Mouse (Mus musculus): Measurements from ENCODE around the gene Golga4. TPM values are rescaled to one million over a fixed set of nuclear protein-coding genes. Genes with fewer than 3 reads are reported as not detected.

The Golga4 gene
- polyA plus RNA-seq, 1 experiment from 2014 or later, result 38.9 TPM

- no peaks in the 10 kb centered on the region for H3K27me3 ChIP-seq (ENCODE audit: insufficient read depth, low read length)
- no peak overlapping the region for H3K27ac ChIP-seq
- TF ChIP-seq CTCF (IDR thresholded peaks at IDR 0.05; ENCODE audit: low read depth), result no peak
- no peak overlapping the region for H3K9ac ChIP-seq (ENCODE audit: low read depth, low read length)
- no peaks in the 10 kb centered on the region for H3K4me1 ChIP-seq (replicated peaks; ENCODE audit: insufficient read depth, low read length)
- DNase-seq (ENCODE audit: low spot score), result no peak
- no peak overlapping the region for H3K4me3 ChIP-seq (replicated peaks; ENCODE audit: low read depth, low read length)
- 88% methylated on average over 6 of the region's 6 CpGs for WGBS
- no peaks in the 10 kb centered on the region for H3K9me3 ChIP-seq (replicated peaks; ENCODE audit: low read length)
- peaks cover 64% of the 10 kb centered on the region for H3K36me3 ChIP-seq (ENCODE audit: insufficient read depth, low read length)
- no peak for ATAC-seq (replicated peaks; ENCODE audit: low FRiP score, low read depth)
- H3K4me2 ChIP-seq (ENCODE audit: low read length), result no peak overlapping the region
These were observed 63.3 kb downstream of the Golga4 start for GRCm38 (mm10) chr9:118569328-118569727.

- WGBS, result 68% methylated on average over 4 of the region's 4 CpGs
- ATAC-seq (replicated peaks; ENCODE audit: low FRiP score, low read depth) (no peak), DNase-seq (ENCODE audit: low spot score) (no peak)
- Histone ChIP-seq H3K4me2 (ENCODE audit: low read length) (no peak overlapping the region), H3K9ac (ENCODE audit: low read depth, low read length) (no peak overlapping the region), H3K4me1 (replicated peaks; ENCODE audit: insufficient read depth, low read length) (no peaks in the 10 kb centered on the region), H3K4me3 (replicated peaks; ENCODE audit: low read depth, low read length) (no peak overlapping the region), H3K27me3 (ENCODE audit: insufficient read depth, low read length) (no peaks in the 10 kb centered on the region), H3K9me3 (replicated peaks; ENCODE audit: low read length) (no peaks in the 10 kb centered on the region), H3K36me3 (ENCODE audit: insufficient read depth, low read length) (peaks cover 57% of the 10 kb centered on the region), H3K27ac (no peak overlapping the region)
- peak; percentile 36; the same call in 1 of the 2 replicates for TF ChIP-seq CTCF (IDR thresholded peaks at IDR 0.05; ENCODE audit: low read depth)
These were observed 64.8 kb downstream of the Golga4 start for GRCm38 (mm10) chr9:118570865-118571264.

- 88% methylated on average over 4 of the region's 4 CpGs for WGBS
- TF ChIP-seq CTCF (IDR thresholded peaks at IDR 0.05; ENCODE audit: low read depth), result no peak
- Histone ChIP-seq H3K9ac (ENCODE audit: low read depth, low read length) (no peak overlapping the region), H3K9me3 (replicated peaks; ENCODE audit: low read length) (no peaks in the 10 kb centered on the region), H3K4me3 (replicated peaks; ENCODE audit: low read depth, low read length) (no peak overlapping the region), H3K36me3 (ENCODE audit: insufficient read depth, low read length) (peaks cover 53% of the 10 kb centered on the region), H3K4me1 (replicated peaks; ENCODE audit: insufficient read depth, low read length) (no peaks in the 10 kb centered on the region), H3K27me3 (ENCODE audit: insufficient read depth, low read length) (no peaks in the 10 kb centered on the region), H3K27ac (no peak overlapping the region), H3K4me2 (ENCODE audit: low read length) (no peak overlapping the region)
- no peak for DNase-seq (ENCODE audit: low spot score)
- no peak for ATAC-seq (replicated peaks; ENCODE audit: low FRiP score, low read depth)
These were observed 65.6 kb downstream of the Golga4 start for GRCm38 (mm10) chr9:118571701-118572100.

- no peaks in the 10 kb centered on the region for H3K4me1 ChIP-seq (replicated peaks; ENCODE audit: insufficient read depth, low read length)
- DNase-seq (ENCODE audit: low spot score) (no peak), ATAC-seq (replicated peaks; ENCODE audit: low FRiP score, low read depth) (no peak)
- H3K27ac ChIP-seq, result no peak overlapping the region
- 94% methylated on average over 5 of the region's 5 CpGs for WGBS
- H3K36me3 ChIP-seq (ENCODE audit: insufficient read depth, low read length), result peaks cover 44% of the 10 kb centered on the region
- TF ChIP-seq CTCF (IDR thresholded peaks at IDR 0.05; ENCODE audit: low read depth), result no peak
- H3K9ac ChIP-seq (ENCODE audit: low read depth, low read length), result no peak overlapping the region
- no peak overlapping the region for H3K4me2 ChIP-seq (ENCODE audit: low read length)
- no peak overlapping the region for H3K4me3 ChIP-seq (replicated peaks; ENCODE audit: low read depth, low read length)
- no peaks in the 10 kb centered on the region for H3K9me3 ChIP-seq (replicated peaks; ENCODE audit: low read length)
- no peaks in the 10 kb centered on the region for H3K27me3 ChIP-seq (ENCODE audit: insufficient read depth, low read length)
These were observed 68.8 kb downstream of the Golga4 start for GRCm38 (mm10) chr9:118574911-118575310.

GRCm38 (mm10) chr9:118580371-118580770 lies 74.3 kb downstream of the Golga4 start:
- peaks cover 23% of the 10 kb centered on the region; the same call in 1 of the 2 replicates for H3K36me3 ChIP-seq (ENCODE audit: insufficient read depth, low read length)
- no peak overlapping the region for H3K27ac ChIP-seq
- H3K9ac ChIP-seq (ENCODE audit: low read depth, low read length), result no peak overlapping the region
- no peaks in the 10 kb centered on the region for H3K27me3 ChIP-seq (ENCODE audit: insufficient read depth, low read length)
- no peak overlapping the region for H3K4me2 ChIP-seq (ENCODE audit: low read length)
- no peaks in the 10 kb centered on the region for H3K4me1 ChIP-seq (replicated peaks; ENCODE audit: insufficient read depth, low read length)
- no peak for TF ChIP-seq CTCF (IDR thresholded peaks at IDR 0.05; ENCODE audit: low read depth)
- H3K9me3 ChIP-seq (replicated peaks; ENCODE audit: low read length), result no peaks in the 10 kb centered on the region
- H3K4me3 ChIP-seq (replicated peaks; ENCODE audit: low read depth, low read length), result no peak overlapping the region
- DNase-seq (ENCODE audit: low spot score), result no peak
- WGBS, result 78% methylated on average over 6 of the region's 6 CpGs
- ATAC-seq (replicated peaks; ENCODE audit: low FRiP score, low read depth), result no peak

GRCm38 (mm10) chr9:118582757-118583156 lies 76.7 kb downstream of the Golga4 start:
- no peak overlapping the region for H3K4me2 ChIP-seq (ENCODE audit: low read length)
- no peaks in the 10 kb centered on the region for H3K4me1 ChIP-seq (replicated peaks; ENCODE audit: insufficient read depth, low read length)
- H3K27me3 ChIP-seq (ENCODE audit: insufficient read depth, low read length), result no peaks in the 10 kb centered on the region
- peaks cover 12% of the 10 kb centered on the region; the same call in 1 of the 2 replicates for H3K36me3 ChIP-seq (ENCODE audit: insufficient read depth, low read length)
- no peak for ATAC-seq (replicated peaks; ENCODE audit: low FRiP score, low read depth)
- DNase-seq (ENCODE audit: low spot score), result no peak
- H3K27ac ChIP-seq, result no peak overlapping the region
- WGBS, result 61% methylated on average over 6 of the region's 6 CpGs
- H3K4me3 ChIP-seq (replicated peaks; ENCODE audit: low read depth, low read length), result no peak overlapping the region
- no peaks in the 10 kb centered on the region for H3K9me3 ChIP-seq (replicated peaks; ENCODE audit: low read length)
- no peak for TF ChIP-seq CTCF (IDR thresholded peaks at IDR 0.05; ENCODE audit: low read depth)
- H3K9ac ChIP-seq (ENCODE audit: low read depth, low read length), result no peak overlapping the region

GRCm38 (mm10) chr9:118584838-118585237 lies 78.8 kb downstream of the Golga4 start:
- no peak overlapping the region for H3K27ac ChIP-seq
- DNase-seq (ENCODE audit: low spot score) (no peak), ATAC-seq (replicated peaks; ENCODE audit: low FRiP score, low read depth) (no peak)
- no peak for TF ChIP-seq CTCF (IDR thresholded peaks at IDR 0.05; ENCODE audit: low read depth)
- 0 out of 2 replicates have a peak, but pooled peaks cover 7% of the 10 kb centered on the region for H3K36me3 ChIP-seq (ENCODE audit: insufficient read depth, low read length)
- no peaks in the 10 kb centered on the region for H3K9me3 ChIP-seq (replicated peaks; ENCODE audit: low read length)
- no peak overlapping the region for H3K4me3 ChIP-seq (replicated peaks; ENCODE audit: low read depth, low read length)
- no peak overlapping the region for H3K9ac ChIP-seq (ENCODE audit: low read depth, low read length)
- H3K4me1 ChIP-seq (replicated peaks; ENCODE audit: insufficient read depth, low read length), result no peaks in the 10 kb centered on the region
- WGBS, result 88% methylated on average over 1 of the region's 1 CpGs
- no peak overlapping the region for H3K4me2 ChIP-seq (ENCODE audit: low read length)
- no peaks in the 10 kb centered on the region for H3K27me3 ChIP-seq (ENCODE audit: insufficient read depth, low read length)
